Mouse (Mus musculus) lung, postnatal 25 days (tissue): ENCODE results near the gene Nudt9.
"Not testable (repeated sequence)": the region's sequence is repeated elsewhere in the genome, so short reads cannot be mapped to it uniquely, and the experiment has no call there.

ENCODE experiments used
- DNase-seq: peaks from one replicate; pipeline ENCODE4 v3.0.0; 2022; ENCODE audit warnings: low spot score

Nudt9 gene

DNA sequence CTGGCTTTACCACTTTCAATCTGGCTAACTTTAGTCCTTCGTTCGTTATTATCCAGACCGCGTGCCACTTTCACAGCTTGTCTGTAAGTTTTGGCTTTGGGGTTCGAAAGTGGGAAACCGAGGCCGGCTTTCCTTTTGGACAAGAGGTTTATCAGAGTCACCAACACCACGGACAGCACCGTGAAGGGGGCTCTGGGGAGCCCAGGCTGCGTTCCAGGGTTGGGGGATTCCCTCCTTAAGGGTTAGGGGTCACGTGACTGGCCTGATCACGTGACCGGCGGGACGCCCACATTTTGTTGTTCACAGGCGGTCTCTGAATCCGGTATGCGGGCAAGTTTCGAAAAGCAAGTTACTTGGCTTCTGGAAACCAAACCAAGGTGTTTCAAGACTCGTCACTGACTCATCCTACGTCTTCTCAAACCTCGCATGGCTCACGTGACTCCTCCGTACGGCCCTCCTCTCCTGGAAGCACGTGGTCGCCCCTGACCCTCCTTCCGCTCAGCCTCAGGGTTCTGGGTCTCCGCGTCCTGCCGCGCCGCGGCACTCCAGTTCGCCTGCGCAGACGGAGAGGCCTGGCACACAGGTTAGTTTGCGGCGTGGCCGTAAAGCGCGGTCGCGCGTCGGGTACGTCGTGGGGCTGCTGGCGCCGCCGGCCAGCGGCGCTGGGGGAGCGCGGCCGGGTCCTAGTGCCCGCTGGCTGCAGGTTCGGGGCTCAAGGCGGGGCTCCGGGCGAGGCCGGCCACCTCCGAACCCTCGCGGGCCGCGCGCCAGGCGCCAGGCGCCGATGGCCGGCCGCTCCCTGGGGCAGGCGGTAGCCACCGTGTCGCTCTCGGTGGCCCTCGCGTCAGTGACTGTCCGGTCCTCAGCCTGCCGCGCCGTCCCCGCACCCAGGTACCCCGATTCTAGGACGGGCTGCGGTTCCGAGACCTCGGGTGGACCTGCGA lies at the start of gene Nudt9:
Gene Nudt9 (plus strand): TSS at position 51 of the 944 bp plus-strand sequence.
- DNase-seq = peak; percentile 99

DNA sequence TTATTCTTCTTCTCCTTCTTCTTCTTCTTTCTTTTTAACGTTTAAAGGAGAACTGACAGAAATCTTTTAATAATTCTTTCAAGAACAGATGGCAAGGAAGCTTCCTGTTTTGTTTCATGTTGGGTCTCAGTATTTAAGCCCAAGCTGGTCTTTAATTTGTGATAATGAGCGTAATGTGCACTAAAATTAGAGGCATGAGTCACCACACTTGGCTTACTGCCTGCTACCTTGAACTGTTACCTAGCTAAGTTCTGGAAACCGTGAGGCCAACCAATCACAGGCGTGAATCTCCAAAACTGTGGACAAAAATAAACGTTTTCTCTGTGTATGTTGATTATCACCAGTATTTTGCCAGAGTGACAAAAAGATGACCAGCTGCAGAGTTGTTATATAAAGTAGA lies 47.4 kb upstream of the Nudt9 start:
- no peak for DNase-seq

DNA sequence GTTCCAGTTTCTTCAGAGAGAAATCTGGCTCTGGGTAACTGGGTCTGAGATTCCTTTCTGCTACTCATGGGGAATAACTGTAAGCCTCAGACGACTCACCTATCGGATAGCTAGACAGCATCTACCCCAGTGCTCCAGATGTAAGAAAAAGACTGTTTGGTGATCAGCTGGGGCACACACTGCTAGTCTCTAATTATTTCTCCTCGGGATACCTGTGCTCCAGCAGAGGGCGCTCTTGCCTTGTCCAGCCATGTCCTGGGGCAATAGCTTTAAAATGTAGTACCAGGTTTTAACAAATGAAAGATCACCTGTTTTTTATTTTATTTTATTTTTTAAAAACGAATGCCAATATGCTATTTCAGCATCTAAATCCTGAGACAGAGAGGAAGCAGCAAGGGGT lies 46.4 kb upstream of the Nudt9 start:
- DNase-seq = peak; percentile 79

- no peak for DNase-seq
Measured at GRCm38 (mm10) chr5:104002549-104003255, 43.4 kb upstream of the Nudt9 start.

GRCm38 (mm10) chr5:104003256-104003931 lies 42.7 kb upstream of the Nudt9 start:
- DNase-seq = peak; percentile 51

DNA sequence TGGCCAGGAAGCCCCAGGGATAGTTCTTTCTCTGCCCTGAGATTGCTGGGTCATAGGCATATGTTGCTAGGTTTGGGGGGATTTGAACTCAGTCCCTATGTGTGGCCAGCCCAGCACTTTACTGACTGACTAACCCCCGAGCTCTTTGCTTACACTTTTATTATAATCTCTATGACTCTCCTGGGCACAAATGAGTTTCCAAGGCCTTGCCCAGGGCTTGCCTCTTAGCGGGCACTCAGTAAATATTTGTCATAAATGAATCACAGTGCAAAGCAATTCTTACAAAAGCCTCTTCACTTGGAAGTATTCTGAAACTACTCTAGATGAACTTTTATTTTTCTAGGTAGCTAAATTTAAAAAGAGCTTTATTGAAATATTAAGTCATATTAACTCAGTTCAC lies 42.2 kb upstream of the Nudt9 start:
- DNase-seq = peak; percentile 73

- no peak for DNase-seq
Measured at GRCm38 (mm10) chr5:104006811-104007210, 39.3 kb upstream of the Nudt9 start.

DNA sequence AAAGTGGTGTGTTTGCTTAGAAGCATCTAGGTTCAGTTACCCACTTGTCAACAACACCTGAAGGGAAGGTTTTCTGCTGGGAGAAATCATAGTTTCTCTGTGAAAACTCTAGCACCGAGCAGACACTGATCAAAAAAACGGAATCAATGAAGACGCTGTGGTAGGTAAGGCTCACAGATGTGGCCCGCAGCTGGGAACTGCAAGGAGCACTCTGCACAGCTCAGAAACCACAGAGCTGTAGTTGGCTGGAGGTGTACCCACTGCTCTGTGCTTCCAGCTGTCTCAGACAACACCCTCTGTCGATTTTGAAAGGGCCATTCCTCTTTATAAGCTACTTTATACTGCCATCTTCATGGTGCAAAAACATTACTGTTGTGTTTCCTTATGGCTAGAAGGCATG lies 38.3 kb upstream of the Nudt9 start:
- no peak for DNase-seq

- no peak for DNase-seq
Measured at GRCm38 (mm10) chr5:104009421-104009820, 36.7 kb upstream of the Nudt9 start.

GRCm38 (mm10) chr5:104010261-104010660 lies 35.8 kb upstream of the Nudt9 start:
- DNase-seq = peak; percentile 30

- DNase-seq = no peak
Measured at GRCm38 (mm10) chr5:104011419-104011818, 34.7 kb upstream of the Nudt9 start.

- DNase-seq = peak; percentile 95
Measured at GRCm38 (mm10) chr5:104021597-104022378, 24.3 kb upstream of the Nudt9 start, which contains the start of gene Hsd17b11. Gene Hsd17b11 (minus strand): TSS chr5:104021919.

DNA sequence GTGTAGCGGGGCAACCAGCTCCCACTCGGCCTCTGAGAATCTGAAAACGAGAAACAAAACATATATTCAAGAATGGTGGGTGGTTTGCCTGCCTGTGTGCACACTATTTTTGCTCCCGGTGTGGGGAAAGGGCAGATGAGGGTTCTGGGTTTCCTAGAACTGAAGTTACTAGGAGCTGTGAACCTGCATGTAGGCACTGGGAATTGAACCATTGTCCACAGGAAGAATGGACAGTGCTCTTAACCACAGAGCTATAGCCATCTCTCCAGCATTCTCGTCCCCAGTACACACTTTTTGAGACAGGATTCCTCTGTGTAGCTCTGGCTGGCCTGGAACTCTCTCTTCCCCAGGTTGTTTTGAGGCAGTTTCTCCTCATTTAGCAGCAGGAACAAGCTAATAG lies 23.5 kb upstream of the Nudt9 start:
- no peak for DNase-seq

DNA sequence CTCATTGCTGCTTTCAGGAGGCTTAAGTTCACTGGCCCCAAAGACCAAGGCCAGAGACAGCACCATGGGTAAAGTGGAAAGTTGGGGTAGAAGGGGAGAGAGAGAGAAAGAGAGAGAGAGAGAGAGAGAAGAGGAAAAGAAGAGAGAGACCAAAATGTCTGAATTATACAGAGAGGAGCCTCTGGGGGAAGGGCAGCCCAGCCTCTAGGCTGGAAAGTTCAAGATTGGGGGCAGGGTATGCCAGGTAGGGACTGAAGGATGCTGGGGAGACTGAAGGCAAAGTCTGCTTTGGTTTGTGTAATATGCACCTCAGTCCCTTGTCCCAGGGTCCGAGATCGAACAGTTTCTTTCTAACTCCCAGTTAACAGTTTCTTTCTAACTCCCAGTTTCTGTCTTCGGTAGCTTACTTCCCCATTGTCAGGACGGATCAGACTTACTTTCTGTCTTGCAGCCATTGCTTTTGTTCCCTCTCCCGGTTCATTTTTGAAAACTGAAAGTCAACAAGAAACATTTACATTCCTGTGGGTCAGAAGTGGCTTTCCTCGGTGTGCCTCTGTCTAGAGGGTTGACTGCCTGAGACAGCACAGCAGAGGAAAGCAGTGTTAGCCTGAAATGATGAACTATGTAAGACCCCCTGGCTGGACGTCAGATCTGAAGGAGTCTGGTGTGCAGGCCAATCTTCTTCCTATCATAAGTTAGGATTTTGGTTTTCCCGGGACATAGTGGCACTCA lies 22.7 kb upstream of the Nudt9 start:
- DNase-seq = peak; percentile 29

DNA sequence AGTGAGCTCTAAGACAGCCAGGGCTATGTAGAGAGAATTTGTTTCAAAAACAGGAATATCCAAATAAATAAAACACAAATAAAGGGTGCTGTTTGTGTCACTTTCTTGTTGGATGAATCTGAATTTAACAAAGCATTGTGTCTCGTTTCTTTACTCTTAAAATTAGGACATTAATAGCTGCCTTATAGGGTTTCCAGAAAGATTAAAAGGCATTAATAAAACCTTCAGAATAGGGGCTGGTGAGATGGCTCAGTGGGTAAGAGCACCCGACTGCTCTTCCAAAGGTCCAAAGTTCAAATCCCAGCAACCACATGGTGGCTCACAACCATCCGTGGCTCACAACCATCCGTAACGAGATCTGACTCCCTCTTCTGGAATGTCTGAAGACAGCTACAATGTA lies 21.9 kb upstream of the Nudt9 start:
- not testable (repeated sequence) for DNase-seq

DNA sequence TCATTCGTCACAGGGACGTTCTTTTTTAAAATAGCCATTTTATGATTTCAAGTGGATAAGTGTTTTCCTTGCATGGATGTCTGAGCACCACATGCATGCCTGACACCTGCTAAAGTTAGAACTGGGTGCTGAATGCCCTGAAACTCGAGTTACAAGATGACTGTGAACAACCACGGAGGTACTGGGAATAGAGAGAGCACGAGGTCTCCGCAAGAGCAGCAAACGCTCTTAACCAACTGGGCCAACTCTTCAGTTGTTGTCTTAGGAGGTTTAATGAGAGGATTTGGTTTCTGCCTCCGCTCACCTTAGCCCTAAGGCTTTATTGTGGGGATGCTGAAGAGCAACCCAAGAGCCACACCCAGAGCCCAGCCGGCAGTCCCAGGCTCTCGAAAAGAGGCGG lies 21.3 kb upstream of the Nudt9 start:
- no peak for DNase-seq

DNA sequence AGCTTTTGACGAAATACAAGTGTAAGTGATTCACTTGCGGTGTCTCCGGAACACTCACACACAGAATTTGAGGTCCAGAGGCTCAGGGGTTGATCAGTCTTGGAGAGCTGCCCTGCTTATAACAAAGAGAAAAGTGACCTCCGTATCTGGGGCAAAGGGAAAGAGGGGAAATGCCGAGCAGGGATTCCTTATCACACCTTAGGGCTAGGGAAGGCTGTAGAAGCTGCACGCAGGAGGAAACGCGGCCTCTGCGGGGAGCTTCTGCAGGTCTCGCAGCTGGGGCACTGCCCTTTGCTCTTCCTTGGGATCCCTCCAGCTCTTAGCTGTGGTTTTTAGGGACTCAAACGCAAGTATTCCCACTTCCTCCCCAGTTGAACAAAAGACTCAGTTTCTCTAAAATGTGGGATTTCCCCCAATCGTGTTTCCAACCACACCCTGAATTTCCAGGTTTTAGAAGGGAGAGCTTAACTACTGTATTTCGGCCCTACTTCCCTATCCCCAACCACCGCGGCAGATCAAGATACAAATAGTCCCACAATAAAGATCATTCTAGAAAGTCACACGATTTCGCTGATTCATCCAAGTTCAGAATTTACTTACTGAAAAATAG lies 20.8 kb upstream of the Nudt9 start:
- DNase-seq = no peak

- DNase-seq = no peak
Measured at GRCm38 (mm10) chr5:104032434-104033097, 13.5 kb upstream of the Nudt9 start.

DNA sequence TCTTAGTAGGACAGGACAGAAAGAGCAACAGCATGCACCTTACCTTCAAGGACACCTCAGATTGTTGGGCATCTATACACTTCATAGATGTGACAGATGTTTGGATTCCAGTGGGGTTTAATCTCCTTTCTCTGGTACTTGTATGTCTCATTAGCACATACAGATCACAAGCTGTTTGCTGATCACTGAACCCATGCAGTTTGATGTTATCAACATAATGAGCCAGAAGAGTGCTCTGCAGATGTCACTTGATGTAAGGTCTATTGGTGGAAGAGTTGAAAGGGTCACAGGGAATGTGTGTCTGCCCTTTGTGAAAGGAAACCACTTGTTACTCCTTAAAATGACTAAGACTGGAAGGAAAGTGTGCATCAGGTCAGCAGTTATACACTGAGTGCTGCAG lies 11.0 kb upstream of the Nudt9 start:
- DNase-seq = no peak

GRCm38 (mm10) chr5:104035824-104036223 lies 10.3 kb upstream of the Nudt9 start:
- DNase-seq = no peak
